Mouse (Mus musculus): ENCODE results near the gene Psph. TPM values are rescaled to one million over a fixed set of nuclear protein-coding genes. Genes with fewer than 3 reads are reported as not detected.

The Psph gene
- total and polyA plus RNA-seq, 3 experiments, result 54.8 to 170 (median 148) TPM

GRCm38 (mm10) chr5:129729286-129729685, 58.0 kb downstream of the Psph start:
- Histone ChIP-seq H3K4me1 (ENCODE audit: control insufficient read depth in 1 of 2, insufficient read depth in 2 of 2, low read length in 2 of 2) (peaks cover 15 to 39% of the 10 kb centered on the region in 2 experiments), H3K27me3 (ENCODE audit: control insufficient read depth in 1 of 2, insufficient read depth in 2 of 2, low read length in 2 of 2) (no peaks in the 10 kb centered on the region), H3K9ac (ENCODE audit: control insufficient read depth, low read depth, low read length, poor library complexity, severe bottlenecking) (peak overlapping the region; percentile 64), H3K79me2 (ENCODE audit: control insufficient read depth, insufficient read depth, low read length, poor library complexity) (peaks cover 23% of the 10 kb centered on the region), H3K27ac (ENCODE audit: control insufficient read depth, low read depth, low read length) (peak overlapping the region; percentile 32), H3K4me3 (ENCODE audit: control insufficient read depth in 1 of 2, insufficient read depth in 1 of 2, low read depth in 2 of 2, low read length in 2 of 2) (peak overlapping the region; percentile 44 to 45), H3K36me3 (ENCODE audit: control insufficient read depth in 1 of 2, insufficient read depth in 2 of 2, low read length in 2 of 2) (peaks cover 0 to 32% of the 10 kb centered on the region in 2 experiments; a peak in 2 of 4 replicates), H3K9me3 (replicated peaks; ENCODE audit: insufficient read depth, low read length) (no peaks in the 10 kb centered on the region)
- TF ChIP-seq MAZ (IDR thresholded peaks at IDR 0.05; ENCODE audit: low read depth, low read length), result 0 out of 2 replicates have a peak, but pooled peaks have one; percentile 33
- peak; percentile 39; the same call in 1 of the 2 replicates for TF ChIP-seq TAL1 (IDR thresholded peaks at IDR 0.05; ENCODE audit: low read length)
- TF ChIP-seq TCF12 (IDR thresholded peaks at IDR 0.05; ENCODE audit: low read depth, low read length), result peak; percentile 59
- no peak for TF ChIP-seq RCOR1 (IDR thresholded peaks at IDR 0.05; ENCODE audit: low read depth, low read length)
- TF ChIP-seq MAFK (IDR thresholded peaks at IDR 0.05; ENCODE audit: borderline replicate concordance, low read depth, low read length), result no peak
- TF ChIP-seq USF1 (IDR thresholded peaks at IDR 0.05; ENCODE audit: low read depth, low read length), result peak; percentile 69
- TF ChIP-seq GATA1 (IDR thresholded peaks at IDR 0.05; ENCODE audit: low read depth, low read length), result peak; percentile 50; the same call in 1 of the 2 replicates
- no peak for TF ChIP-seq ZC3H11A (IDR thresholded peaks at IDR 0.05; ENCODE audit: low read depth, low read length)
- no peak for TF ChIP-seq POLR2AphosphoS5 (IDR thresholded peaks at IDR 0.05; ENCODE audit: borderline replicate concordance, low read depth, low read length)
- TF ChIP-seq SIN3A (IDR thresholded peaks at IDR 0.05; ENCODE audit: low read length), result peak; percentile 52
- TF ChIP-seq BHLHE40 (IDR thresholded peaks at IDR 0.05; ENCODE audit: borderline replicate concordance, low read depth, low read length), result 0 out of 2 replicates have a peak, but pooled peaks have one; percentile 25
- no peak for TF ChIP-seq POLR2AphosphoS2 (IDR thresholded peaks at IDR 0.05; ENCODE audit: low read length)
- TF ChIP-seq ELF1 (IDR thresholded peaks at IDR 0.05; ENCODE audit: low read depth, low read length), result no peak
- peak; percentile 45; the same call in 1 of the 2 replicates for TF ChIP-seq ETS1 (IDR thresholded peaks at IDR 0.05; ENCODE audit: low read depth, low read length)
- TF ChIP-seq EP300 (IDR thresholded peaks at IDR 0.05; ENCODE audit: low read depth in 1 of 2, low read length in 2 of 2), result peak in 1 of 2 experiments; percentile 52; a peak in 3 of 4 replicates
- no peak for TF ChIP-seq GABPA (IDR thresholded peaks at IDR 0.05; ENCODE audit: low read depth, low read length)
- TF ChIP-seq MXI1 (IDR thresholded peaks at IDR 0.05; ENCODE audit: low read depth, low read length), result peak; percentile 49
- TF ChIP-seq NELFE (IDR thresholded peaks at IDR 0.05; ENCODE audit: low read depth, low read length), result no peak
- peak; percentile 56 for DNase-seq (ENCODE audit: low read depth, low spot score)

- peak; percentile 34 for DNase-seq (ENCODE audit: low read depth, low spot score)
- Histone ChIP-seq H3K9me3 (replicated peaks; ENCODE audit: insufficient read depth, low read length) (no peaks in the 10 kb centered on the region), H3K27ac (ENCODE audit: control insufficient read depth, low read depth, low read length) (no peak overlapping the region), H3K4me3 (ENCODE audit: control insufficient read depth in 1 of 2, insufficient read depth in 1 of 2, low read depth in 2 of 2, low read length in 2 of 2) (no peak overlapping the region), H3K27me3 (ENCODE audit: control insufficient read depth in 1 of 2, insufficient read depth in 2 of 2, low read length in 2 of 2) (no peaks in the 10 kb centered on the region), H3K36me3 (ENCODE audit: control insufficient read depth in 1 of 2, insufficient read depth in 2 of 2, low read length in 2 of 2) (peaks cover 0 to 39% of the 10 kb centered on the region in 2 experiments; a peak in 2 of 4 replicates), H3K4me1 (ENCODE audit: control insufficient read depth in 1 of 2, insufficient read depth in 2 of 2, low read length in 2 of 2) (peaks cover 15 to 46% of the 10 kb centered on the region in 2 experiments), H3K9ac (ENCODE audit: control insufficient read depth, low read depth, low read length, poor library complexity, severe bottlenecking) (no peak overlapping the region), H3K79me2 (ENCODE audit: control insufficient read depth, insufficient read depth, low read length, poor library complexity) (peaks cover 23% of the 10 kb centered on the region)
- TF ChIP-seq UBTF (IDR thresholded peaks at IDR 0.05; ENCODE audit: borderline replicate concordance, insufficient read depth, low read depth, low read length) (no peak), TCF12 (IDR thresholded peaks at IDR 0.05; ENCODE audit: low read depth, low read length) (no peak), NELFE (IDR thresholded peaks at IDR 0.05; ENCODE audit: low read depth, low read length) (no peak), RAD21 (IDR thresholded peaks at IDR 0.05; ENCODE audit: low read depth, low read length) (no peak), E2F4 (IDR thresholded peaks at IDR 0.05; ENCODE audit: borderline replicate concordance, low read depth, low read length) (no peak), KAT2A (conservative IDR thresholded peaks at IDR 0.05; ENCODE audit: low read depth, low read length) (no peak), ETS1 (IDR thresholded peaks at IDR 0.05; ENCODE audit: low read depth, low read length) (no peak), MAX (IDR thresholded peaks at IDR 0.05; ENCODE audit: low read length) (no peak), ZNF384 (IDR thresholded peaks at IDR 0.05; ENCODE audit: low read depth, low read length) (no peak), CTCF (IDR thresholded peaks at IDR 0.05 in 2 of 3, conservative IDR thresholded peaks at IDR 0.05 in 1 of 3; ENCODE audit: control insufficient read depth in 1 of 3, insufficient read depth in 1 of 3, low read depth in 2 of 3, low read length in 3 of 3, poor library complexity in 1 of 3, severe bottlenecking in 1 of 3) (no peak), USF1 (IDR thresholded peaks at IDR 0.05; ENCODE audit: low read depth, low read length) (no peak), MAZ (IDR thresholded peaks at IDR 0.05; ENCODE audit: low read depth, low read length) (no peak)
These were observed 60.5 kb downstream of the Psph start for GRCm38 (mm10) chr5:129726784-129727183.

All from MEL (cell line).